In genomic region chr1:82803608-82804007, GRCm38 (mm10) we compare ENCODE assay signal across 10 mouse cellular contexts. TPM values are rescaled to one million over a fixed set of nuclear protein-coding genes. Genes with fewer than 3 reads are reported as not detected.
A peak's percentile ranks its signal among the peaks of the same experiment; 100 is the strongest.
DNase-seq lines count a peak whose midpoint lies in the region; ATAC-seq lines count a peak whose summit lies in the region.
"Had no signal": no experiment of that assay in that cellular context is flagged by ENCODE, and none has a peak within 500 bp of the region (broad histone marks: within the 10 kb centered on the region; RNA-seq: fewer than 3 reads in every experiment).

No protein-coding gene starts in this region.

- no peak for DNase-seq in heart, adult 11 months
- peak; percentile 37 for DNase-seq in 3134 (ENCODE audit: extremely low read depth, insufficient read length, low spot score)
- DNase-seq in MEL-GATA-1-ER (ENCODE audit: extremely low read depth, low read depth): peak; percentile 33
- peak; percentile 82 for DNase-seq in liver
- DNase-seq in ovary, postnatal 10 days (ENCODE audit: low spot score): no peak
- no peak for DNase-seq in forebrain, embryonic 14.5 days (ENCODE audit: low spot score)

- no peaks in the 10 kb centered on the region for H3K27me3 ChIP-seq in heart, embryonic 11.5 days (ENCODE audit: control insufficient read depth, insufficient read depth, low read length)
- H3K27me3 ChIP-seq in forebrain, embryonic 14.5 days (replicated peaks; ENCODE audit: control insufficient read depth, insufficient read depth, low read length): no peaks in the 10 kb centered on the region
- H3K27me3 ChIP-seq: midbrain, embryonic 15.5 days had no signal

- H3K4me2 ChIP-seq in heart, embryonic 11.5 days: no peak overlapping the region
- no peak overlapping the region for H3K4me2 ChIP-seq in forebrain, embryonic 14.5 days (ENCODE audit: low read length)
- H3K4me2 ChIP-seq: hindbrain, embryonic 14.5 days; midbrain, embryonic 15.5 days had no signal

- 0 out of 2 replicates have a peak, but pooled peaks cover 2% of the 10 kb centered on the region for H3K9me3 ChIP-seq in heart, embryonic 11.5 days (replicated peaks; ENCODE audit: control insufficient read depth, low read length)
- H3K9me3 ChIP-seq in forebrain, embryonic 14.5 days (replicated peaks; ENCODE audit: control insufficient read depth, low read length): no peaks in the 10 kb centered on the region
- H3K9me3 ChIP-seq: midbrain, embryonic 15.5 days had no signal

- peaks cover 3% of the 10 kb centered on the region; the same call in 1 of the 2 replicates for H3K4me1 ChIP-seq in heart, embryonic 11.5 days (ENCODE audit: control insufficient read depth, insufficient read depth, low read length)
- H3K4me1 ChIP-seq in forebrain, embryonic 14.5 days (ENCODE audit: control insufficient read depth, insufficient read depth, low read length): no peaks in the 10 kb centered on the region
- H3K4me1 ChIP-seq: midbrain, embryonic 15.5 days had no signal

- H3K27ac ChIP-seq in heart, embryonic 11.5 days (ENCODE audit: low read depth, low read length): no peak overlapping the region
- no peak overlapping the region for H3K27ac ChIP-seq in forebrain, embryonic 14.5 days (ENCODE audit: low read depth, low read length)
- H3K27ac ChIP-seq: hindbrain, embryonic 14.5 days; midbrain, embryonic 15.5 days had no signal

- no peak overlapping the region for H3K4me3 ChIP-seq in heart, embryonic 11.5 days (ENCODE audit: low read depth, low read length)
- no peak overlapping the region for H3K4me3 ChIP-seq in forebrain, embryonic 14.5 days (ENCODE audit: low read depth, low read length)
- H3K4me3 ChIP-seq: midbrain, embryonic 15.5 days had no signal

- 0 out of 2 replicates have a peak, but pooled peaks have one; percentile 67 for ATAC-seq in heart, embryonic 11.5 days (replicated peaks; ENCODE audit: insufficient number of reproducible peaks, low FRiP score, low TSS enrichment)
- ATAC-seq in frontal cortex, adult (ENCODE audit: low TSS enrichment): no peak
- no peak for ATAC-seq in forebrain, embryonic 14.5 days
- ATAC-seq: midbrain, embryonic 15.5 days had no signal

- H3K36me3 ChIP-seq in heart, embryonic 11.5 days (ENCODE audit: control insufficient read depth, insufficient read depth, low read length): no peaks in the 10 kb centered on the region
- H3K36me3 ChIP-seq in forebrain, embryonic 14.5 days (ENCODE audit: control insufficient read depth, insufficient read depth, low read length): no peaks in the 10 kb centered on the region
- H3K36me3 ChIP-seq: midbrain, embryonic 15.5 days had no signal

- H3K9ac ChIP-seq in heart, embryonic 11.5 days (ENCODE audit: low read depth, low read length): no peak overlapping the region
- no peak overlapping the region for H3K9ac ChIP-seq in forebrain, embryonic 14.5 days (ENCODE audit: low read length)
- H3K9ac ChIP-seq: hindbrain, embryonic 14.5 days; midbrain, embryonic 15.5 days had no signal

- 65% methylated on average over 7 of the region's 7 CpGs for WGBS in heart, embryonic 11.5 days (ENCODE audit: insufficient replicate concordance)
- 78% methylated on average over 7 of the region's 7 CpGs for WGBS in forebrain, embryonic 14.5 days

RNA-seq across cellular contexts. Expression of gene Gm47791, which starts 32.6 kb away (rescaled TPM):
- polyA plus RNA-seq in heart, embryonic 11.5 days (2014; fragmentation: Nextera tagmentation; extraction: Ambion mirVana): not detected in 2 replicates
- not detected in 2 replicates for polyA plus RNA-seq in forebrain, embryonic 14.5 days (2014; fragmentation: Nextera tagmentation; extraction: Ambion mirVana)
- polyA plus RNA-seq: hindbrain, embryonic 14.5 days; midbrain, embryonic 15.5 days had no signal

RNA-seq across cellular contexts. Expression of gene Tm4sf20, which starts 35.3 kb away (rescaled TPM):
- polyA plus RNA-seq in heart, embryonic 11.5 days (2014; fragmentation: Nextera tagmentation; extraction: Ambion mirVana): 0.29 TPM in 1 of 2 replicates, not detected in the other
- polyA plus RNA-seq in forebrain, embryonic 14.5 days (2014; fragmentation: Nextera tagmentation; extraction: Ambion mirVana): not detected in 2 replicates
- polyA plus RNA-seq: hindbrain, embryonic 14.5 days had no signal

RNA-seq across cellular contexts. Expression of gene Agfg1, which starts 35.7 kb away (rescaled TPM):
- polyA plus RNA-seq in heart, embryonic 11.5 days (2014; fragmentation: Nextera tagmentation; extraction: Ambion mirVana): 42.2 and 43.8 TPM in 2 replicates
- polyA plus RNA-seq in forebrain, embryonic 14.5 days (2014; fragmentation: Nextera tagmentation; extraction: Ambion mirVana): 40.4 and 42.3 TPM in 2 replicates

Comparison
In these comparisons a context has a peak if more than half of its experiments do, and no peak if none do; other contexts are left out.
1. DNase-seq: peak in 3134 (single experiment), MEL-GATA-1-ER (single experiment) and liver (single experiment); none in heart, adult 11 months (single experiment), ovary, postnatal 10 days (single experiment) and forebrain, embryonic 14.5 days (single experiment).